20 mouse cellular contexts compared by ENCODE assay signal in the genomic region with DNA sequence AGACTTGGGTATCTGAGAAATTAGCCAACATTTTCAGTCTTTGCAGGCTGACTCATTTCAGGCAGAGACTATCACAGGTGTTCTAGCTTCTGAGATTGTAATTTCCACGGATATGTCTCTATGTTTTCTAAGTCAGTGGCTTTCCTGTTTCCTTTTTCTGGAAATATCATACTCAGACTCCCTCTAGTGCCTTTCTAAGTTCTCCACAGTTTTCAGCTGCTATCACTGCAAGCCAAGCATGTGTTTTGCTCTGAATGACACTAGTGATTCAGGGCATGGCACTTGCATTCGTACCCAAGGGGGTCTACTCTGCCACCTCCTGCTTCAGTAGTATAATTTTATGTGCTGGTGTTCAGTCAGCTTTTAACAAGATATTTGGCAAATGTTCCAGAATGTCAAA. TPM values are rescaled to one million over a fixed set of nuclear protein-coding genes. Genes with fewer than 3 reads are reported as not detected.
A peak's percentile ranks its signal among the peaks of the same experiment; 100 is the strongest.
DNase-seq lines count a peak whose midpoint lies in the region; ATAC-seq and TF ChIP-seq lines count a peak whose summit lies in the region.
"Had no signal": no experiment of that assay in that cellular context is flagged by ENCODE, and none has a peak within 500 bp of the region (broad histone marks: within the 10 kb centered on the region; RNA-seq: fewer than 3 reads in every experiment).

No protein-coding gene starts in this region.

- H3K27ac ChIP-seq in left cerebral cortex, adult 2 months = no peak overlapping the region
- no peak overlapping the region for H3K27ac ChIP-seq in stomach, postnatal 0 days (replicated peaks)
- H3K27ac ChIP-seq: embryonic facial prominence, embryonic 10.5 days; forebrain, embryonic 13.5 days; hindbrain, embryonic 10.5 days; hindbrain, embryonic 14.5 days had no signal

- 64% methylated on average over 2 of the region's 2 CpGs for WGBS in stomach, postnatal 0 days

- TF ChIP-seq CTCF in left cerebral cortex, adult 2 months (IDR thresholded peaks at IDR 0.05) = peak; percentile 55
- TF ChIP-seq CTCF in Patski (IDR thresholded peaks at IDR 0.05) = peak; percentile 19
- peak; percentile 42 for TF ChIP-seq CTCF in stomach, postnatal 0 days (IDR thresholded peaks at IDR 0.05; ENCODE audit: low read depth)

- ATAC-seq in frontal cortex, adult (ENCODE audit: low TSS enrichment) = peak; percentile 85
- no peak for ATAC-seq in Patski
- no peak for ATAC-seq in stomach, postnatal 0 days (ENCODE audit: low FRiP score, low TSS enrichment)
- ATAC-seq: forebrain, embryonic 13.5 days; inflammation-experienced regulatory T-cells, adult 6 months had no signal

- POLR2A ChIA-PET in Patski (lab: Charles Lee) = no interaction called here

- CTCF ChIA-PET in Patski (lab: Charles Lee) = interaction anchor here (1.7 kb wide), 1 partner anchor 26 kb away, joined by 3 read pairs; no protein-coding TSS in a partner anchor

- H3K9ac ChIP-seq in stomach, postnatal 0 days (ENCODE audit: low read length) = no peak overlapping the region
- H3K9ac ChIP-seq: forebrain, embryonic 13.5 days; heart, embryonic 12.5 days; hindbrain, embryonic 14.5 days had no signal

- in situ Hi-C loops in Patski (cut with MboI; ENCODE audit: low pct_unique_long_range_greater_than_20kb) = no loop called here

- H3K36me3 ChIP-seq in stomach, postnatal 0 days (ENCODE audit: control insufficient read depth, insufficient read depth, low read length) = no peaks in the 10 kb centered on the region
- H3K36me3 ChIP-seq: embryonic facial prominence, embryonic 10.5 days; heart, embryonic 12.5 days; hindbrain, embryonic 10.5 days had no signal

- no peaks in the 10 kb centered on the region for H3K9me3 ChIP-seq in stomach, postnatal 0 days (ENCODE audit: control insufficient read depth, low read length)
- H3K9me3 ChIP-seq: embryonic facial prominence, embryonic 10.5 days; forebrain, embryonic 13.5 days; heart, embryonic 12.5 days; hindbrain, embryonic 10.5 days had no signal

- H3K4me1 ChIP-seq in stomach, postnatal 0 days (replicated peaks; ENCODE audit: control insufficient read depth, insufficient read depth) = no peaks in the 10 kb centered on the region
- H3K4me1 ChIP-seq: embryonic facial prominence, embryonic 10.5 days; hindbrain, embryonic 10.5 days had no signal

- H3K27me3 ChIP-seq in Patski = peaks cover 36% of the 10 kb centered on the region
- H3K27me3 ChIP-seq in stomach, postnatal 0 days (ENCODE audit: control insufficient read depth, insufficient read depth, low read length) = no peaks in the 10 kb centered on the region
- H3K27me3 ChIP-seq: forebrain, embryonic 13.5 days had no signal

- no peak for DNase-seq in frontal cortex, postnatal 14 days (ENCODE audit: low spot score in 2 of 2)
- no peak for DNase-seq in left cerebral cortex, adult 2 months (ENCODE audit: extremely low spot score in 1 of 2, low spot score in 2 of 2)
- DNase-seq in left cerebral cortex, postnatal 4 days = no peak
- DNase-seq in Patski (ENCODE audit: low read depth, low spot score) = no peak
- DNase-seq in stomach, postnatal 0 days (ENCODE audit: low spot score) = no peak
- no peak for DNase-seq in adipocyte (ENCODE audit: low spot score)
- no peak for DNase-seq in yolk sac, embryonic 10.5 days (ENCODE audit: low spot score)
- DNase-seq: adrenal gland, adult 8-10 months; adrenal gland, postnatal 36 days; cerebellum, adult 11 months; cerebellum, adult 8-10 months; cerebellum, postnatal 25 days; gastrocnemius, postnatal 14 days had no signal

- TF ChIP-seq EP300 in stomach, postnatal 0 days (optimal IDR thresholded peaks at IDR 0.05) = no peak

- no peak overlapping the region for H3K4me2 ChIP-seq in stomach, postnatal 0 days (replicated peaks; ENCODE audit: low read depth)
- H3K4me2 ChIP-seq: forebrain, embryonic 13.5 days; heart, embryonic 12.5 days; hindbrain, embryonic 14.5 days had no signal

- intact Hi-C loops in left cerebral cortex, adult 2 months (cut with DNase I) = loop anchor here (2.0 to 10.0 kb wide), 3 partner anchors 112 to 240 kb away; a partner anchor contains a TSS
- intact Hi-C loops in left cerebral cortex, postnatal 4 days (cut with DNase I) = loop anchor here (5.0 kb wide), 1 partner anchor 113 kb away; no protein-coding TSS in a partner anchor

- H3K4me3 ChIP-seq in left cerebral cortex, adult 2 months = no peak overlapping the region
- H3K4me3 ChIP-seq in stomach, postnatal 0 days (ENCODE audit: low read depth, low read length) = no peak overlapping the region
- H3K4me3 ChIP-seq: embryonic facial prominence, embryonic 10.5 days; forebrain, embryonic 13.5 days; heart, embryonic 12.5 days; hindbrain, embryonic 10.5 days had no signal

RNA-seq across cellular contexts. Expression of a gene that starts 11.2 kb away (rescaled TPM):
- total RNA-seq in left cerebral cortex, adult 2 months (2021) = 10 to 100 TPM; 30.5 to 38.7 TPM
- total RNA-seq in left cerebral cortex, postnatal 4 days (2021) = 100 to 1,000 TPM; 117 to 126 TPM
- polyA plus RNA-seq in Patski (2021) = 0.05 TPM
- polyA plus RNA-seq in stomach, postnatal 0 days (2015; fragmentation: Nextera tagmentation; extraction: Ambion mirVana) = 1.5 and 1.7 TPM in 2 replicates
- total RNA-seq: adrenal gland, postnatal 36 days had no signal
- polyA plus RNA-seq: inflammation-experienced regulatory T-cells, adult 6 months had no signal
